Mouse (Mus musculus): ENCODE results near the gene Pola2.

GRCm38 (mm10) chr19:5956685-5957084 is 7.3 kb downstream of the Pola2 start:
- no peak for TF ChIP-seq POLR2A (IDR thresholded peaks at IDR 0.05; ENCODE audit: borderline replicate concordance, extremely low read depth, low read depth, low read length)
- TF ChIP-seq CTCF (IDR thresholded peaks at IDR 0.05; ENCODE audit: insufficient read depth, low read length), result peak; percentile 59

Measured in lung, adult 2 months (tissue).